Mouse (Mus musculus) hindbrain, postnatal 0 days (tissue): Measurements from ENCODE around the gene Zfp750. TPM values are rescaled to one million over a fixed set of nuclear protein-coding genes. Genes with fewer than 3 reads are reported as not detected.

Source experiments
- ATAC-seq: fragments of 200-750 bp; cut with Nextera tagmentation; 2 replicates; pipeline ENCODE4 v1.8.0; 2017; ENCODE audit warnings: mild to moderate bottlenecking, moderate TSS enrichment, moderate library complexity
- DNase-seq: peaks from one replicate; pipeline ENCODE4 v3.0.0-alpha.2; 2015; ENCODE audit warnings: low spot score
- H3K27ac ChIP-seq: fragments of 300-500 bp; sonication (generic); 2 replicates; pipeline ENCODE4 v1.5.1; 2014; ENCODE audit warnings: mild to moderate bottlenecking
- H3K27me3 ChIP-seq: fragments of 300-500 bp; sonication (generic); 2 replicates; pipeline ENCODE4 v1.6.1; 2014; ENCODE audit warnings: low read length, mixed read lengths; ENCODE audit not compliant: insufficient read depth
- H3K36me3 ChIP-seq: fragments of 300-500 bp; sonication (generic); 2 replicates; pipeline ENCODE4 v1.6.1; 2014; ENCODE audit warnings: low read length, mixed read lengths; ENCODE audit not compliant: insufficient read depth
- H3K4me1 ChIP-seq: fragments of 300-500 bp; sonication (generic); 2 replicates; pipeline ENCODE4 v1.6.1; 2014; ENCODE audit warnings: antibody characterized with exemption, low read length, mixed read lengths; ENCODE audit not compliant: insufficient read depth
- H3K4me2 ChIP-seq: fragments of 300-500 bp; sonication (generic); 2 replicates; pipeline ENCODE4 v1.6.1; 2014; ENCODE audit warnings: low read depth, mild to moderate bottlenecking, low read length, moderate library complexity, mixed read lengths
- H3K4me3 ChIP-seq: fragments of 300-500 bp; sonication (generic); 2 replicates; pipeline ENCODE4 v1.5.1; 2014; ENCODE audit warnings: low read length
- H3K9ac ChIP-seq: fragments of 300-500 bp; sonication (generic); replicated peaks from 2 replicates; pipeline ENCODE4 v1.6.1; 2014; ENCODE audit warnings: mild to moderate bottlenecking, low read length, moderate library complexity, mixed read lengths
- H3K9me3 ChIP-seq: fragments of 300-500 bp; sonication (generic); 2 replicates; pipeline ENCODE4 v1.6.1; 2016; ENCODE audit warnings: low read length, mixed read lengths
- CTCF ChIP-seq: IDR thresholded peaks from 2 replicates; pipeline ENCODE4 v1.5.1; 2016; ENCODE audit warnings: antibody characterized with exemption, control low read depth, low read depth
- WGBS: fragments of 180-500 bp; shearing (Covaris S2); extraction: QIAGEN DNeasy Blood & Tissue Kit; methylation state at CpG from one replicate; pipeline ENCODE4 v1.1.7; 2014; 5-methylcytosine and 5-hydroxymethylcytosine counted together
- polyA plus RNA-seq: library from polyadenylated mRNA; unstranded; fragments of >200 nt; fragmentation: Nextera tagmentation; extraction: Ambion mirVana; gene quantifications from 2 replicates; pipeline ENCODE4 v1.2.1, GENCODE M21; 2015
- total RNA-seq: library from RNA; depleted of rRNA; stranded (reverse); fragments of >200 nt; gene quantifications from 2 replicates; pipeline ENCODE4 v1.2.3, GENCODE M21; 2014

Gene Zfp750
- total and polyA plus RNA-seq, 2 experiments from 2014 or later: 0.05 to 0.21 TPM

GRCm38 (mm10) chr11:121556727-121557126 lies 37.6 kb upstream of the Zfp750 start:
- no peak for DNase-seq
- no peak overlapping the region for H3K9ac ChIP-seq
- no peak overlapping the region for H3K27ac ChIP-seq
- no peaks in the 10 kb centered on the region for H3K27me3 ChIP-seq
- 0 out of 2 replicates have a peak, but pooled peaks cover 4% of the 10 kb centered on the region for H3K4me1 ChIP-seq
- no peaks in the 10 kb centered on the region for H3K36me3 ChIP-seq
- H3K4me2 ChIP-seq: no peak overlapping the region
- no peak for TF ChIP-seq CTCF
- no peaks in the 10 kb centered on the region for H3K9me3 ChIP-seq
- 81% methylated on average over 1 of the region's 1 CpGs for WGBS
- no peak overlapping the region for H3K4me3 ChIP-seq
- ATAC-seq: no peak

- Histone ChIP-seq H3K4me1 (peaks cover 21% of the 10 kb centered on the region; the same call in 1 of the 2 replicates), H3K4me2 (no peak overlapping the region), H3K36me3 (no peaks in the 10 kb centered on the region), H3K27ac (no peak overlapping the region), H3K27me3 (no peaks in the 10 kb centered on the region), H3K9me3 (no peaks in the 10 kb centered on the region), H3K4me3 (no peak overlapping the region), H3K9ac (no peak overlapping the region)
- DNase-seq: no peak
- no peak for ATAC-seq
- TF ChIP-seq CTCF: no peak
- WGBS: 94% methylated on average over 3 of the region's 3 CpGs
Observed at GRCm38 (mm10) chr11:121553458-121553857, 34.3 kb upstream of the Zfp750 start.

- no peak overlapping the region for H3K27ac ChIP-seq
- no peak for TF ChIP-seq CTCF
- H3K27me3 ChIP-seq: no peaks in the 10 kb centered on the region
- no peak overlapping the region for H3K9ac ChIP-seq
- ATAC-seq (no peak), DNase-seq (no peak)
- no peak overlapping the region for H3K4me2 ChIP-seq
- H3K4me3 ChIP-seq: no peak overlapping the region
- 69% methylated on average over 7 of the region's 7 CpGs for WGBS
- peaks cover 21% of the 10 kb centered on the region; the same call in 1 of the 2 replicates for H3K4me1 ChIP-seq
- H3K9me3 ChIP-seq: no peaks in the 10 kb centered on the region
- no peaks in the 10 kb centered on the region for H3K36me3 ChIP-seq
Observed at GRCm38 (mm10) chr11:121552846-121553457, 33.8 kb upstream of the Zfp750 start.

GRCm38 (mm10) chr11:121552167-121552566 lies 33.0 kb upstream of the Zfp750 start:
- DNase-seq: peak; percentile 79
- H3K4me1 ChIP-seq: peaks cover 21% of the 10 kb centered on the region; the same call in 1 of the 2 replicates
- no peaks in the 10 kb centered on the region for H3K36me3 ChIP-seq
- H3K4me3 ChIP-seq: no peak overlapping the region
- no peaks in the 10 kb centered on the region for H3K27me3 ChIP-seq
- TF ChIP-seq CTCF: no peak
- no peak overlapping the region for H3K27ac ChIP-seq
- no peak overlapping the region for H3K4me2 ChIP-seq
- 43% methylated on average over 4 of the region's 4 CpGs for WGBS
- no peak overlapping the region for H3K9ac ChIP-seq
- ATAC-seq: peak; percentile 58
- no peaks in the 10 kb centered on the region for H3K9me3 ChIP-seq

GRCm38 (mm10) chr11:121551206-121551799 lies 32.2 kb upstream of the Zfp750 start:
- H3K27ac ChIP-seq: no peak overlapping the region
- TF ChIP-seq CTCF: no peak

GRCm38 (mm10) chr11:121549843-121550647 lies 30.9 kb upstream of the Zfp750 start:
- ATAC-seq: peak; percentile 36; the same call in 1 of the 2 replicates
- DNase-seq: peak; percentile 44
- WGBS: 38% methylated on average over 17 of the region's 17 CpGs
- H3K9me3 ChIP-seq: no peaks in the 10 kb centered on the region
- no peak overlapping the region for H3K9ac ChIP-seq
- H3K27ac ChIP-seq: peak overlapping the region; percentile 34; the same call in 1 of the 2 replicates
- H3K4me2 ChIP-seq: no peak overlapping the region; the same call in 1 of the 2 replicates
- H3K27me3 ChIP-seq: no peaks in the 10 kb centered on the region
- no peak for TF ChIP-seq CTCF
- no peak overlapping the region for H3K4me3 ChIP-seq
- H3K4me1 ChIP-seq: peaks cover 21% of the 10 kb centered on the region; the same call in 1 of the 2 replicates
- H3K36me3 ChIP-seq: no peaks in the 10 kb centered on the region

More at GRCm38 (mm10) chr11:121551206-121551799, 32.2 kb upstream of the Zfp750 start:
- Histone ChIP-seq H3K9ac (no peak overlapping the region), H3K4me2 (no peak overlapping the region), H3K4me3 (no peak overlapping the region), H3K27me3 (no peaks in the 10 kb centered on the region), H3K4me1 (peaks cover 21% of the 10 kb centered on the region; the same call in 1 of the 2 replicates), H3K36me3 (no peaks in the 10 kb centered on the region), H3K9me3 (no peaks in the 10 kb centered on the region)
- no peak for ATAC-seq
- 76% methylated on average over 5 of the region's 5 CpGs for WGBS
- DNase-seq: no peak
